Mouse (Mus musculus): ENCODE results near the gene B3gnt3. TPM values are rescaled to one million over a fixed set of nuclear protein-coding genes. Genes with fewer than 3 reads are reported as not detected.
"Not testable (repeated sequence)": the region's sequence is repeated elsewhere in the genome, so short reads cannot be mapped to it uniquely, and the experiment has no call there.

B3gnt3 gene
- polyA plus RNA-seq, 1 experiment from 2014 or later: 0.11 TPM

- H3K4me3 ChIP-seq (ENCODE audit: low read depth, low read length): no peak overlapping the region
- 30% methylated on average over 4 of the region's 4 CpGs for WGBS
- no peaks in the 10 kb centered on the region for H3K9me3 ChIP-seq (ENCODE audit: control insufficient read depth, low read length)
- H3K4me2 ChIP-seq (ENCODE audit: low read depth, low read length): no peak overlapping the region
- H3K27ac ChIP-seq (ENCODE audit: low read depth, low read length): no peak overlapping the region
- no peaks in the 10 kb centered on the region for H3K36me3 ChIP-seq (ENCODE audit: control insufficient read depth, insufficient read depth, low read length)
- H3K4me1 ChIP-seq (ENCODE audit: control insufficient read depth, insufficient read depth, low read length): no peaks in the 10 kb centered on the region
- H3K27me3 ChIP-seq (ENCODE audit: control insufficient read depth, insufficient read depth, low read length): peaks cover 14% of the 10 kb centered on the region
- no peak for ATAC-seq (ENCODE audit: low read depth)
- H3K9ac ChIP-seq (replicated peaks; ENCODE audit: low read depth, low read length): no peak overlapping the region
Measured at GRCm38 (mm10) chr8:71702087-71702432, 471 bp upstream of the B3gnt3 start.

- WGBS: 7% methylated on average over 29 of the region's 29 CpGs
- ATAC-seq (ENCODE audit: low read depth): peak; percentile 19; the same call in 1 of the 2 replicates
- Histone ChIP-seq H3K27me3 (ENCODE audit: control insufficient read depth, insufficient read depth, low read length) (peaks cover 14% of the 10 kb centered on the region), H3K27ac (ENCODE audit: low read depth, low read length) (no peak overlapping the region), H3K9me3 (ENCODE audit: control insufficient read depth, low read length) (no peaks in the 10 kb centered on the region), H3K4me2 (ENCODE audit: low read depth, low read length) (0 out of 2 replicates have a peak overlapping the region, but pooled peaks have one; percentile 2), H3K36me3 (ENCODE audit: control insufficient read depth, insufficient read depth, low read length) (no peaks in the 10 kb centered on the region), H3K4me3 (ENCODE audit: low read depth, low read length) (no peak overlapping the region), H3K4me1 (ENCODE audit: control insufficient read depth, insufficient read depth, low read length) (no peaks in the 10 kb centered on the region), H3K9ac (replicated peaks; ENCODE audit: low read depth, low read length) (no peak overlapping the region)
Measured at GRCm38 (mm10) chr8:71700493-71701269, 908 bp downstream of the B3gnt3 start.

GRCm38 (mm10) chr8:71695456-71695855 lies 6.1 kb downstream of the B3gnt3 start:
- 71% methylated on average over 12 of the region's 12 CpGs for WGBS
- H3K4me3 ChIP-seq (ENCODE audit: low read depth, low read length); H3K4me2 ChIP-seq (ENCODE audit: low read depth, low read length); H3K27ac ChIP-seq (ENCODE audit: low read depth, low read length); H3K36me3 ChIP-seq (ENCODE audit: control insufficient read depth, insufficient read depth, low read length); ATAC-seq (ENCODE audit: low read depth); H3K4me1 ChIP-seq (ENCODE audit: control insufficient read depth, insufficient read depth, low read length); H3K9ac ChIP-seq (replicated peaks; ENCODE audit: low read depth, low read length); H3K9me3 ChIP-seq (ENCODE audit: control insufficient read depth, low read length): not testable (repeated sequence)
- H3K27me3 ChIP-seq (ENCODE audit: control insufficient read depth, insufficient read depth, low read length): peaks cover 50% of the 10 kb centered on the region

GRCm38 (mm10) chr8:71693166-71694041 lies 8.2 kb downstream of the B3gnt3 start:
- no peaks in the 10 kb centered on the region for H3K4me1 ChIP-seq (ENCODE audit: control insufficient read depth, insufficient read depth, low read length)
- H3K27me3 ChIP-seq (ENCODE audit: control insufficient read depth, insufficient read depth, low read length): peaks cover 66% of the 10 kb centered on the region
- H3K27ac ChIP-seq (ENCODE audit: low read depth, low read length): no peak overlapping the region
- no peaks in the 10 kb centered on the region for H3K36me3 ChIP-seq (ENCODE audit: control insufficient read depth, insufficient read depth, low read length)
- H3K9me3 ChIP-seq (ENCODE audit: control insufficient read depth, low read length): no peaks in the 10 kb centered on the region
- H3K4me2 ChIP-seq (ENCODE audit: low read depth, low read length): peak overlapping the region; percentile 23; the same call in 1 of the 2 replicates
- H3K9ac ChIP-seq (replicated peaks; ENCODE audit: low read depth, low read length): no peak overlapping the region
- H3K4me3 ChIP-seq (ENCODE audit: low read depth, low read length): no peak overlapping the region; the same call in 1 of the 2 replicates
- peak; percentile 39 for ATAC-seq (ENCODE audit: low read depth)
- WGBS: 7% methylated on average over 68 of the region's 68 CpGs

- Histone ChIP-seq H3K9me3 (ENCODE audit: control insufficient read depth, low read length) (no peaks in the 10 kb centered on the region), H3K9ac (replicated peaks; ENCODE audit: low read depth, low read length) (no peak overlapping the region), H3K27me3 (ENCODE audit: control insufficient read depth, insufficient read depth, low read length) (peaks cover 75% of the 10 kb centered on the region), H3K36me3 (ENCODE audit: control insufficient read depth, insufficient read depth, low read length) (no peaks in the 10 kb centered on the region), H3K27ac (ENCODE audit: low read depth, low read length) (no peak overlapping the region), H3K4me3 (ENCODE audit: low read depth, low read length) (no peak overlapping the region), H3K4me2 (ENCODE audit: low read depth, low read length) (no peak overlapping the region), H3K4me1 (ENCODE audit: control insufficient read depth, insufficient read depth, low read length) (no peaks in the 10 kb centered on the region)
- no peak for ATAC-seq (ENCODE audit: low read depth)
- 2% methylated on average over 30 of the region's 30 CpGs for WGBS
Measured at GRCm38 (mm10) chr8:71692509-71692908, 9.1 kb downstream of the B3gnt3 start.

GRCm38 (mm10) chr8:71689028-71689427 lies 12.6 kb downstream of the B3gnt3 start, which contains the start of gene Insl3:
Insl3 (plus strand) TSS chr8:71689214.
- no peaks in the 10 kb centered on the region for H3K9me3 ChIP-seq (ENCODE audit: control insufficient read depth, low read length)
- no peaks in the 10 kb centered on the region for H3K36me3 ChIP-seq (ENCODE audit: control insufficient read depth, insufficient read depth, low read length)
- no peak for ATAC-seq (ENCODE audit: low read depth)
- H3K4me2 ChIP-seq (ENCODE audit: low read depth, low read length): no peak within 1 kb of the TSS
- H3K27ac ChIP-seq (ENCODE audit: low read depth, low read length): no peak within 1 kb of the TSS
- WGBS: 1% methylated on average over 33 of the region's 33 CpGs
- H3K4me1 ChIP-seq (ENCODE audit: control insufficient read depth, insufficient read depth, low read length): no peaks in the 10 kb centered on the region
- no peak within 1 kb of the TSS for H3K4me3 ChIP-seq (ENCODE audit: low read depth, low read length)
- no peak within 1 kb of the TSS for H3K9ac ChIP-seq (replicated peaks; ENCODE audit: low read depth, low read length)
- H3K27me3 ChIP-seq (ENCODE audit: control insufficient read depth, insufficient read depth, low read length): peaks cover 94% of the 10 kb centered on the region

GRCm38 (mm10) chr8:71687616-71688015 lies 14.0 kb downstream of the B3gnt3 start:
- Histone ChIP-seq H3K27ac (ENCODE audit: low read depth, low read length) (no peak overlapping the region), H3K4me1 (ENCODE audit: control insufficient read depth, insufficient read depth, low read length) (no peaks in the 10 kb centered on the region), H3K36me3 (ENCODE audit: control insufficient read depth, insufficient read depth, low read length) (no peaks in the 10 kb centered on the region), H3K4me2 (ENCODE audit: low read depth, low read length) (no peak overlapping the region), H3K27me3 (ENCODE audit: control insufficient read depth, insufficient read depth, low read length) (peaks cover 95% of the 10 kb centered on the region), H3K9me3 (ENCODE audit: control insufficient read depth, low read length) (no peaks in the 10 kb centered on the region), H3K4me3 (ENCODE audit: low read depth, low read length) (no peak overlapping the region), H3K9ac (replicated peaks; ENCODE audit: low read depth, low read length) (no peak overlapping the region)
- WGBS: 5% methylated on average over 8 of the region's 8 CpGs
- no peak for ATAC-seq (ENCODE audit: low read depth)

- H3K27me3 ChIP-seq (ENCODE audit: control insufficient read depth, insufficient read depth, low read length): peaks cover 95% of the 10 kb centered on the region
- ATAC-seq (ENCODE audit: low read depth): peak; percentile 50
- H3K36me3 ChIP-seq (ENCODE audit: control insufficient read depth, insufficient read depth, low read length): no peaks in the 10 kb centered on the region
- H3K4me3 ChIP-seq (ENCODE audit: low read depth, low read length): peak overlapping the region; percentile 35
- H3K9me3 ChIP-seq (ENCODE audit: control insufficient read depth, low read length): no peaks in the 10 kb centered on the region
- no peak overlapping the region for H3K27ac ChIP-seq (ENCODE audit: low read depth, low read length)
- peak overlapping the region; percentile 55 for H3K4me2 ChIP-seq (ENCODE audit: low read depth, low read length)
- H3K4me1 ChIP-seq (ENCODE audit: control insufficient read depth, insufficient read depth, low read length): no peaks in the 10 kb centered on the region
- WGBS: 1% methylated on average over 23 of the region's 23 CpGs
- peak overlapping the region; percentile 51 for H3K9ac ChIP-seq (replicated peaks; ENCODE audit: low read depth, low read length)
Measured at GRCm38 (mm10) chr8:71686143-71686734, 15.3 kb downstream of the B3gnt3 start.

Data from neural tube, embryonic 14.5 days (tissue).